Mouse (Mus musculus) midbrain, postnatal 0 days (tissue): ENCODE results near the gene Disc1. TPM values are rescaled to one million over a fixed set of nuclear protein-coding genes. Genes with fewer than 3 reads are reported as not detected.

ENCODE experiments used
- ATAC-seq: fragments of 200-750 bp; cut with Nextera tagmentation; 2 replicates; pipeline ENCODE4 v1.8.0; 2017; ENCODE audit warnings: moderate number of reproducible peaks, mild to moderate bottlenecking, moderate TSS enrichment, moderate library complexity; ENCODE audit not compliant: low FRiP score
- DNase-seq: peaks from one replicate; pipeline ENCODE4 v3.0.0-alpha.2; 2015; ENCODE audit warnings: low spot score
- H3K27ac ChIP-seq: fragments of 300-500 bp; sonication (generic); 2 replicates; pipeline ENCODE4 v1.5.1; 2014; ENCODE audit warnings: low read depth, mild to moderate bottlenecking, low read length, mixed read lengths
- H3K27me3 ChIP-seq: fragments of 300-500 bp; sonication (generic); 2 replicates; pipeline ENCODE4 v1.6.1; 2014; ENCODE audit warnings: low read length, control low read depth, mixed read lengths; ENCODE audit not compliant: insufficient read depth
- H3K36me3 ChIP-seq: fragments of 300-500 bp; sonication (generic); 2 replicates; pipeline ENCODE4 v1.6.1; 2014; ENCODE audit warnings: low read length, control low read depth, mixed read lengths; ENCODE audit not compliant: insufficient read depth
- H3K4me1 ChIP-seq: fragments of 300-500 bp; sonication (generic); 2 replicates; pipeline ENCODE4 v1.6.1; 2014; ENCODE audit warnings: mild to moderate bottlenecking, control low read depth, antibody characterized with exemption, low read length, mixed read lengths; ENCODE audit not compliant: insufficient read depth
- H3K4me2 ChIP-seq: fragments of 300-500 bp; sonication (generic); 2 replicates; pipeline ENCODE4 v1.6.1; 2014; ENCODE audit warnings: low read depth, mild to moderate bottlenecking, low read length, mixed read lengths; ENCODE audit not compliant: poor library complexity, severe bottlenecking
- H3K4me3 ChIP-seq: fragments of 300-500 bp; sonication (generic); 2 replicates; pipeline ENCODE4 v1.5.1; 2014; ENCODE audit warnings: low read depth, mild to moderate bottlenecking, low read length, moderate library complexity
- H3K9ac ChIP-seq: fragments of 300-500 bp; sonication (generic); replicated peaks from 2 replicates; pipeline ENCODE4 v1.6.1; 2014; ENCODE audit warnings: mild to moderate bottlenecking, low read length, moderate library complexity, mixed read lengths; ENCODE audit not compliant: poor library complexity, severe bottlenecking
- H3K9me3 ChIP-seq: fragments of 300-500 bp; sonication (generic); 2 replicates; pipeline ENCODE4 v1.6.1; 2016; ENCODE audit warnings: low read length, control low read depth
- CTCF ChIP-seq: IDR thresholded peaks from 2 replicates; pipeline ENCODE4 v1.5.1; 2016; ENCODE audit warnings: antibody characterized with exemption, mild to moderate bottlenecking
- WGBS: fragments of 180-500 bp; shearing (Covaris S2); extraction: QIAGEN DNeasy Blood & Tissue Kit; methylation state at CpG from one replicate; pipeline ENCODE4 v1.1.7; 2014; 5-methylcytosine and 5-hydroxymethylcytosine counted together
- polyA plus RNA-seq: library from polyadenylated mRNA; unstranded; fragments of >200 nt; fragmentation: Nextera tagmentation; extraction: Ambion mirVana; gene quantifications from 2 replicates; pipeline ENCODE4 v1.2.1, GENCODE M21; 2015
- total RNA-seq: library from RNA; depleted of rRNA; stranded (reverse); fragments of >200 nt; gene quantifications from 2 replicates; pipeline ENCODE4 v1.2.3, GENCODE M21; 2014

The Disc1 gene
- total and polyA plus RNA-seq, 2 experiments from 2014 or later: 1.4 to 6.1 TPM

- no peak overlapping the region for H3K9ac ChIP-seq
- 44% methylated on average over 13 of the region's 13 CpGs for WGBS
- H3K27me3 ChIP-seq: peaks cover 5% of the 10 kb centered on the region; the same call in 1 of the 2 replicates
- TF ChIP-seq CTCF: no peak
- no peak overlapping the region for H3K4me2 ChIP-seq
- peaks cover 2% of the 10 kb centered on the region for H3K4me1 ChIP-seq
- no peaks in the 10 kb centered on the region for H3K36me3 ChIP-seq
- ATAC-seq (no peak), DNase-seq (no peak)
- no peak overlapping the region for H3K27ac ChIP-seq
- no peak overlapping the region for H3K4me3 ChIP-seq
- no peaks in the 10 kb centered on the region for H3K9me3 ChIP-seq
These were observed 158.7 kb downstream of the Disc1 start for GRCm38 (mm10) chr8:125212619-125213167.

DNA sequence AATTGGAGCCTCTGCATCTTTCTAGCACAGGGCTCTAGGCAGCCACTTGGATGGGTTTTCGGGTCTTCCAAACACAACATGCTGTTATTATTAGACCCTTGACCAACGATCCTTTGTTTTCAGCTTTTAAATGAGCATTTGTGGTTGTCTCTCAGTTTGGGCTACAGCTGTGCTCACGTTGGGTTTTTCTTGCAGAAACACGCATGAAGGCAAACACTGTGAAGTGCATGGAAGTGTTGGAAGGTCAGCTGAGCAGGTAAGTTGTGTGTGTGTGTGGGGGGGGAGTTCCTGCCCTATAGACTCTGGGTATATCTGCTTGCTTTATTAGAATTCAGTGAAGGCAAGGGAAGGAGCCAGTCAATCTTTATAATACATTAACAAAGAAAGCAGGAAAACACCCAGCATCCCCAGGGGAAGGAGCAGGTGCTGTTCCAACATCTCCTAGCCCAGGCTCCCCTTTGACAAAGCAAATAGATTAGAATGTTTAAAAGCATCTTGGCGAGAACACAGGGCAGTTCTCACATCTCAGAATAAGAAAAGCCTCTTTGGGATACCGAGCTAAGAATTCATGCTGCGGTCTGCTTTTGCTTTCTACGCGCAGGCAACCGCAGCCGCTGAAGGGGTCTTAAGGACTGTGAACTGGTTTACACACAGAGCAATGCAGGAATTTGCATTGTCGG is 164.0 kb downstream of the Disc1 start:
- 12% methylated on average over 12 of the region's 12 CpGs for WGBS
- Histone ChIP-seq H3K9ac (no peak overlapping the region), H3K9me3 (no peaks in the 10 kb centered on the region), H3K27ac (peak overlapping the region; percentile 65), H3K4me3 (no peak overlapping the region), H3K36me3 (no peaks in the 10 kb centered on the region), H3K27me3 (no peaks in the 10 kb centered on the region), H3K4me2 (0 out of 2 replicates have a peak overlapping the region, but pooled peaks have one; percentile 2), H3K4me1 (peaks cover 6% of the 10 kb centered on the region)
- no peak for TF ChIP-seq CTCF
- DNase-seq: no peak
- ATAC-seq: no peak

GRCm38 (mm10) chr8:125218669-125219068 is 164.7 kb downstream of the Disc1 start:
- DNase-seq: peak; percentile 51
- no peaks in the 10 kb centered on the region for H3K9me3 ChIP-seq
- H3K4me1 ChIP-seq: peaks cover 8% of the 10 kb centered on the region
- H3K4me2 ChIP-seq: no peak overlapping the region
- 22% methylated on average over 4 of the region's 4 CpGs for WGBS
- no peaks in the 10 kb centered on the region for H3K27me3 ChIP-seq
- no peak for ATAC-seq
- TF ChIP-seq CTCF: no peak
- no peaks in the 10 kb centered on the region for H3K36me3 ChIP-seq
- no peak overlapping the region for H3K9ac ChIP-seq
- H3K27ac ChIP-seq: peak overlapping the region; percentile 38; the same call in 1 of the 2 replicates
- no peak overlapping the region for H3K4me3 ChIP-seq

GRCm38 (mm10) chr8:125220608-125221007 is 166.6 kb downstream of the Disc1 start:
- H3K4me3 ChIP-seq: no peak overlapping the region
- no peaks in the 10 kb centered on the region for H3K27me3 ChIP-seq
- ATAC-seq: no peak
- no peak overlapping the region for H3K9ac ChIP-seq
- no peak for DNase-seq
- no peak overlapping the region for H3K27ac ChIP-seq
- no peak overlapping the region for H3K4me2 ChIP-seq
- peaks cover 8% of the 10 kb centered on the region for H3K4me1 ChIP-seq
- WGBS: 85% methylated on average over 5 of the region's 5 CpGs
- no peaks in the 10 kb centered on the region for H3K36me3 ChIP-seq
- no peak for TF ChIP-seq CTCF
- no peaks in the 10 kb centered on the region for H3K9me3 ChIP-seq

DNA sequence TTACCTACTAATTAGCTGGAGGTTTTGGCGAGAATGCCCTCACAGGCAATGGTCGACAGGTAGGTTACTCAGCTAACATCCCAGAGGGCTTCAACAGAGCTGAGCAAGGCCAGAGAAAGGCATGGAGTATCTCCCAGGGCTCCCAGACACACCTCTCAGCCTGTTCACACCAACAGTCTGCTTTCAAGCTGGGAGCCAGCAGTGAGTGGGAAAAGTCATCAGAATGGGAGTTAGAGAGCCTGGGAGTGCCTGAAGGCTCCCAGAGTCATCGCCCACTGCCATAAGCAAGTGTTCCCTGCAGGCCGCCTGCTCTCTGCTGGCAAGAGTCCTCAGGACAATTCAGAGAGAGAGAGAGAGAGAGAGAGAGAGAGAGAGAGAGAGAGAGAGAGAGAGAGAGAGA is 167.1 kb downstream of the Disc1 start:
- H3K9ac ChIP-seq: no peak overlapping the region
- WGBS: 88% methylated on average over 4 of the region's 4 CpGs
- H3K27ac ChIP-seq: no peak overlapping the region
- H3K4me3 ChIP-seq: no peak overlapping the region
- no peaks in the 10 kb centered on the region for H3K27me3 ChIP-seq
- no peaks in the 10 kb centered on the region for H3K9me3 ChIP-seq
- H3K36me3 ChIP-seq: no peaks in the 10 kb centered on the region
- no peak overlapping the region for H3K4me2 ChIP-seq
- TF ChIP-seq CTCF: no peak
- H3K4me1 ChIP-seq: peaks cover 8% of the 10 kb centered on the region
- ATAC-seq (no peak), DNase-seq (no peak)

DNA sequence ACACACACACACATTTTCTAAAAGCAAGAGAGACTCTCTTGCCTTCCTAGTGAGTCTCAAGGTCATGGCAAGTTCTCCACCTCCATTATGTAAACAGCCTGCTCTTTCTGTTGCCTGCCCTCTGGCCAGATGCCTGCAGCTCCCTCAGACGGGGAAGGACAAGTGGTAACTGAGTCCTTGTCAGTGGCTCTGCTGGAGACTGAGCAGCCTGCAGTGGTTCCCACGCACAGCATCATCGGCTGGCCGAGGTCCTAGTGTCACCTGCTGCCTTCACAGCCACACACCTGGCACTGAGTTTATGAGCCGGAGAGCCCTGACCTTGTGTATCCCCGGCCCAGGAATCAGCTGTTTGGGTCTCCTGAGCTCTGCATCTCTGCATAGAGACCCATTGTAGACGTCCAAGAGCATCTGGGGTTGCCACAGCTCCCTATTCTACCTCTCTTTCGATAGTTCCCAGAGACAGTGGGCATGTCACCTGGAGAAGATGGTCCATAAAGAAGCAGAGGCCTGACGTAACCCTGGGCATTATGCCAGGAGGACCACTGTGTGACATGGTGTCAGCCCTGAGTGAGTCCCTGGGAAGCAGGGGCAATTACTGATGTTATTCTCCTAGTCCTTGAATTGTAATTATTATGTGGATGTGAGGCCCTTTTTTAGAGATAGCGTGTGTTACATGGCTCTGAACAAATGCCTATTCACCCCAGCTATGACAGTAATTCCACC is 169.2 kb downstream of the Disc1 start:
- Histone ChIP-seq H3K27ac (no peak overlapping the region), H3K4me3 (no peak overlapping the region), H3K4me2 (no peak overlapping the region), H3K9ac (no peak overlapping the region), H3K27me3 (no peaks in the 10 kb centered on the region), H3K9me3 (no peaks in the 10 kb centered on the region), H3K36me3 (no peaks in the 10 kb centered on the region), H3K4me1 (peaks cover 18% of the 10 kb centered on the region)
- 72% methylated on average over 10 of the region's 10 CpGs for WGBS
- ATAC-seq: no peak
- no peak for DNase-seq
- TF ChIP-seq CTCF: no peak
